Mouse (Mus musculus) heart, embryonic 14.5 days (tissue): Measurements from ENCODE around the gene Mark4. TPM values are rescaled to one million over a fixed set of nuclear protein-coding genes. Genes with fewer than 3 reads are reported as not detected.

Source experiments
- ATAC-seq: fragments of 200-750 bp; cut with Nextera tagmentation; 2 replicates; pipeline ENCODE4 v1.8.0; 2017; ENCODE audit warnings: low read depth, moderate TSS enrichment; ENCODE audit not compliant: insufficient number of reproducible peaks, insufficient read depth, low FRiP score
- H3K27ac ChIP-seq, 2 experiments: fragments of 200-500 bp in 1 of 2; fragments of 300-500 bp in 1 of 2; sonication (generic) in 1 of 2; replicated peaks in 1 of 2; 2 replicates each; pipeline ENCODE4 v1.5.1; 2012 to 2014; ENCODE audit warnings: low read depth in 2 of 2, low read length in 2 of 2, control low read depth in 1 of 2, mild to moderate bottlenecking in 1 of 2, mixed read lengths in 1 of 2; ENCODE audit not compliant: control insufficient read depth in 1 of 2, insufficient read depth in 1 of 2
- H3K27me3 ChIP-seq: fragments of 300-500 bp; sonication (generic); 2 replicates; pipeline ENCODE4 v1.6.1; 2014; ENCODE audit warnings: mild to moderate bottlenecking, low read length, control low read depth; ENCODE audit not compliant: control insufficient read depth, insufficient read depth
- H3K36me3 ChIP-seq: fragments of 300-500 bp; sonication (generic); 2 replicates; pipeline ENCODE4 v1.6.1; 2014; ENCODE audit warnings: mild to moderate bottlenecking, control low read depth, low read length, mixed read lengths; ENCODE audit not compliant: control insufficient read depth, insufficient read depth
- H3K4me1 ChIP-seq, 2 experiments: fragments of 200-500 bp in 1 of 2; fragments of 300-500 bp in 1 of 2; sonication (generic) in 1 of 2; 2 replicates each; pipeline ENCODE4 v1.6.1; 2012 to 2014; ENCODE audit warnings: low read length in 2 of 2, control low read depth in 1 of 2, mixed read lengths in 1 of 2; ENCODE audit not compliant: control insufficient read depth in 2 of 2, insufficient read depth in 2 of 2
- H3K4me2 ChIP-seq: fragments of 300-500 bp; sonication (generic); 2 replicates; pipeline ENCODE4 v1.6.1; 2014; ENCODE audit warnings: mild to moderate bottlenecking, low read length
- H3K4me3 ChIP-seq, 2 experiments: fragments of 200-500 bp in 1 of 2; fragments of 300-500 bp in 1 of 2; sonication (generic) in 1 of 2; 2 replicates each; pipeline ENCODE4 v1.5.1; 2012 to 2014; ENCODE audit warnings: low read length in 2 of 2, mild to moderate bottlenecking in 2 of 2, control low read depth in 1 of 2, low read depth in 1 of 2, moderate library complexity in 1 of 2; ENCODE audit not compliant: control insufficient read depth in 1 of 2, insufficient read depth in 1 of 2
- H3K9ac ChIP-seq: fragments of 300-500 bp; sonication (generic); 2 replicates; pipeline ENCODE4 v1.6.1; 2014; ENCODE audit warnings: mild to moderate bottlenecking, low read length
- H3K9me3 ChIP-seq: fragments of 300-500 bp; sonication (generic); 2 replicates; pipeline ENCODE4 v1.6.1; 2016; ENCODE audit warnings: low read length, control low read depth; ENCODE audit not compliant: control insufficient read depth
- WGBS: fragments of 180-500 bp; shearing (Covaris S2); extraction: QIAGEN DNeasy Blood & Tissue Kit; methylation state at CpG from one replicate; pipeline ENCODE4 v1.1.7; 2014; 5-methylcytosine and 5-hydroxymethylcytosine counted together
- polyA plus RNA-seq: library from polyadenylated mRNA; unstranded; fragments of >200 nt; fragmentation: Nextera tagmentation; extraction: Ambion mirVana; gene quantifications from 2 replicates; pipeline ENCODE4 v1.2.1, GENCODE M21; 2014

Mark4 gene
- polyA plus RNA-seq, 1 experiment from 2014 or later: 10.5 TPM

- Histone ChIP-seq H3K36me3 (peaks cover 50% of the 10 kb centered on the region), H3K4me3 (peak overlapping the region; percentile 31 to 46), H3K27me3 (peaks cover 15% of the 10 kb centered on the region), H3K4me1 (peaks cover 5 to 10% of the 10 kb centered on the region in 2 experiments; a peak in 2 of 4 replicates), H3K27ac (no peak overlapping the region), H3K4me2 (peak overlapping the region; percentile 60), H3K9ac (peak overlapping the region; percentile 39; the same call in 1 of the 2 replicates), H3K9me3 (no peaks in the 10 kb centered on the region)
- 14% methylated on average over 40 of the region's 43 CpGs for WGBS
- ATAC-seq: peak; percentile 79
Measured at GRCm38 (mm10) chr7:19420821-19421636, 37.6 kb downstream of the Mark4 start.

GRCm38 (mm10) chr7:19420121-19420520 is 38.5 kb downstream of the Mark4 start:
- no peak for ATAC-seq
- Histone ChIP-seq H3K4me1 (peaks cover 5 to 10% of the 10 kb centered on the region in 2 experiments; a peak in 2 of 4 replicates), H3K4me2 (no peak overlapping the region), H3K27me3 (peaks cover 15% of the 10 kb centered on the region), H3K36me3 (peaks cover 45% of the 10 kb centered on the region), H3K27ac (no peak overlapping the region), H3K4me3 (no peak overlapping the region), H3K9ac (no peak overlapping the region), H3K9me3 (no peaks in the 10 kb centered on the region)
- WGBS: 11% methylated on average over 28 of the region's 28 CpGs

GRCm38 (mm10) chr7:19416590-19416989 is 42.0 kb downstream of the Mark4 start:
- no peak for ATAC-seq
- H3K9me3 ChIP-seq: 0 out of 2 replicates have a peak, but pooled peaks cover 3% of the 10 kb centered on the region
- no peak overlapping the region for H3K4me2 ChIP-seq
- H3K27me3 ChIP-seq: peaks cover 15% of the 10 kb centered on the region
- no peak overlapping the region; the same call in 1 of the 2 replicates for H3K9ac ChIP-seq
- H3K4me3 ChIP-seq: no peak overlapping the region
- 53% methylated on average over 15 of the region's 15 CpGs for WGBS
- H3K4me1 ChIP-seq: peaks cover 5 to 16% of the 10 kb centered on the region in 2 experiments; a peak in 2 of 4 replicates
- no peak overlapping the region for H3K27ac ChIP-seq
- H3K36me3 ChIP-seq: peaks cover 56% of the 10 kb centered on the region

GRCm38 (mm10) chr7:19413525-19413924 is 45.1 kb downstream of the Mark4 start:
- Histone ChIP-seq H3K27me3 (no peaks in the 10 kb centered on the region), H3K36me3 (peaks cover 52% of the 10 kb centered on the region), H3K4me2 (no peak overlapping the region), H3K9ac (no peak overlapping the region), H3K4me1 (peaks cover 18 to 20% of the 10 kb centered on the region in 2 experiments), H3K9me3 (0 out of 2 replicates have a peak, but pooled peaks cover 3% of the 10 kb centered on the region), H3K4me3 (no peak overlapping the region), H3K27ac (no peak overlapping the region)
- 72% methylated on average over 3 of the region's 3 CpGs for WGBS
- no peak for ATAC-seq

GRCm38 (mm10) chr7:19411783-19412182 is 46.8 kb downstream of the Mark4 start:
- H3K27ac ChIP-seq: peak overlapping the region; percentile 93 to 95
- H3K4me3 ChIP-seq: peak overlapping the region; percentile 43 to 50
- 0 out of 2 replicates have a peak, but pooled peaks cover 3% of the 10 kb centered on the region for H3K9me3 ChIP-seq
- H3K36me3 ChIP-seq: peaks cover 37% of the 10 kb centered on the region
- peak overlapping the region; percentile 72 for H3K4me2 ChIP-seq
- peak overlapping the region; percentile 79 for H3K9ac ChIP-seq
- H3K27me3 ChIP-seq: no peaks in the 10 kb centered on the region
- no peak for ATAC-seq
- WGBS: 60% methylated on average over 5 of the region's 5 CpGs
- peaks cover 18 to 20% of the 10 kb centered on the region in 2 experiments for H3K4me1 ChIP-seq

GRCm38 (mm10) chr7:19410766-19411344 is 47.8 kb downstream of the Mark4 start:
- peak overlapping the region; percentile 93 to 95 for H3K27ac ChIP-seq
- 0 out of 2 replicates have a peak, but pooled peaks cover 3% of the 10 kb centered on the region for H3K9me3 ChIP-seq
- H3K27me3 ChIP-seq: no peaks in the 10 kb centered on the region

GRCm38 (mm10) chr7:19409753-19410152 is 48.9 kb downstream of the Mark4 start:
- peaks cover 16 to 22% of the 10 kb centered on the region in 2 experiments for H3K4me1 ChIP-seq
- peak overlapping the region; percentile 35 for H3K9ac ChIP-seq
- H3K4me3 ChIP-seq: no peak overlapping the region
- peak overlapping the region; percentile 72 for H3K4me2 ChIP-seq
- ATAC-seq: peak; percentile 77
- peaks cover 5% of the 10 kb centered on the region for H3K27me3 ChIP-seq
- H3K36me3 ChIP-seq: peaks cover 21% of the 10 kb centered on the region
- 0 out of 2 replicates have a peak, but pooled peaks cover 3% of the 10 kb centered on the region for H3K9me3 ChIP-seq
- WGBS: 17% methylated on average over 6 of the region's 6 CpGs
- peak overlapping the region; percentile 93 to 95 for H3K27ac ChIP-seq

More at GRCm38 (mm10) chr7:19410766-19411344, 47.8 kb downstream of the Mark4 start:
- 43% methylated on average over 11 of the region's 11 CpGs for WGBS
- peak overlapping the region; percentile 43 to 50 for H3K4me3 ChIP-seq
- H3K4me2 ChIP-seq: peak overlapping the region; percentile 72
- peaks cover 28% of the 10 kb centered on the region for H3K36me3 ChIP-seq
- H3K9ac ChIP-seq: peak overlapping the region; percentile 79
- ATAC-seq: peak; percentile 81
- H3K4me1 ChIP-seq: peaks cover 16 to 20% of the 10 kb centered on the region in 2 experiments
